Mouse (Mus musculus): ENCODE data around the gene Rnd2.
"Not testable (repeated sequence)": the region's sequence is repeated elsewhere in the genome, so short reads cannot be mapped to it uniquely, and the experiment has no call there.

Gene Rnd2

DNA sequence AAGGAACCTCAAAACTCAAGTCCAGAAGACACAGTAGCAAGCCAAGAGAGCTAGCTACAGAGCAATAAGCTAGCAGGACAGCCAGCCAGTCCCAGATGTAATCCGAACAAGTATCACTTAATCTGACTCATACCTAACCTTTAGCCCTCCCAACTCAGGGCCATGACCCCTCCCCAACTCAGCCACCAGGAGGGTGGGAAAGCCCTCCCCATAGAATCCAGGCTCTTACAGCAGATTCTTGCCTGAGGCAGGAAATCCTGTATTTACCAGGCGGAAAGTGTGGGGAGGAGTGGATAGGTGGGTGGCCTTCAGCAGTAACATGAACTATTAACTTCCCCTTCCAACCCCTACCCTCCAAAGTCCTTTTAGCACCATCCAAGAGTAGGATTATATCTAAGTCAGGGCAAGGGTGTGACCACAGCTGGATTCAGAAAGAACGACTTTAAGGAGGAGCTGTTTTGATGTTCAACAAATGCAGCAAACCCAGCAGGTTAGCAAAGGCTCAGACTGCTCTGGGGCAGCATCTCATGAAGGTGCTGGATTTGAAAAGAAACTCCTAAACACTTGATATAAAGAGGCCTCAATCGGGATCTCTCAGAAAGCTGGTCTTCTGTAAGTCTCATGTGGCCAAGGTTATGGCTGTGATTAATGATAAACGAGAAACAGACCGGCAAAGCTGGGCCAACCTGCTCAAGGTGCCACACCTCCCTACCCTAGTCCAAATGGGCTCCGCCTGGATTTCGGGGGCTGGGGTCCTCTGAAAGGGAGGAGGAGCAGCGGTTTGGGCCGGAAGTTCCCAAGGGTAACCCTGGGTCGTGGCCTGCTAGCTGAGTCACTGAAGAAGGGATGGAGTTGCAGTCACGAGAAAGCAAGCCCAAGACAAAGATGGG is at the start of gene Rnd2:
Rnd2 (plus strand) TSS at position 789 of the 890 bp plus-strand sequence.
- no peak for DNase-seq (ENCODE audit: low spot score)

- DNase-seq (ENCODE audit: low spot score) = no peak
Observed at GRCm38 (mm10) chr11:101415306-101415705, 49.5 kb upstream of the Rnd2 start.

DNA sequence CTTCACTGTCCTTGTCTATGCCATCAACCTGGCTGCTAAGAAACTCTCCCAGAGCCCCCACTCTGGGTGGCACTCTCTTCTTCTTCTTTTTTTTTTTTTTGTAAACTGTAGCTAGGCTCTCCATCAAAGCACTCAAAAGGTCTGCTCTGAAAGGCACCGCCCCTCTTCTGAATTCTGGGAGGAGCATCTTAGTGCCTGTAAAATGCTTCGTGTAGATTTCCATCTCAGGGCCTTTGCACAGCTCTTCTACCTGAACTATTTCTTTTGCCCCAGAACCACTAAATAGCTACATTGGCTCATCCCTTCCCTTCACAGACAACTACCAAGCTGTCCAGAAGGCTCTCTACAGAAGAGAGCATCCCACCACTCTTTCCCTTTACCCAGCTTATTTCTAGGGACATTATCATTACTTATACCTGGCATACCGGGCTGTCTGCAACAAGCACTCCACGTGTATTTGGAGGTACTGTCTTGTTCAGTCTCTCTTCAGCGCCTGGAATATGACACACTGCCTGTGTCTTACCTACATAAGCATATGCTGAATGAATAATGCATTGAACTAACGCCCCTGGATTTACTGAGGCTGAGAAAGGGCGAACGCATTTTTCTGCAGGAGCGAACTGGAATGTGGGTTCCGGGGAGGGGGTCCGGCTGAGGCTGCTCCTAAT is 48.2 kb upstream of the Rnd2 start:
- no peak for DNase-seq (ENCODE audit: low spot score)

- peak; percentile 87 for DNase-seq (ENCODE audit: low spot score)
Observed at GRCm38 (mm10) chr11:101417101-101417855, 47.5 kb upstream of the Rnd2 start, which contains the start of gene Aarsd1. Gene Aarsd1, minus strand, starts transcription at chr11:101417615.

GRCm38 (mm10) chr11:101418991-101419390 is 45.8 kb upstream of the Rnd2 start:
- DNase-seq (ENCODE audit: low spot score) = no peak

DNA sequence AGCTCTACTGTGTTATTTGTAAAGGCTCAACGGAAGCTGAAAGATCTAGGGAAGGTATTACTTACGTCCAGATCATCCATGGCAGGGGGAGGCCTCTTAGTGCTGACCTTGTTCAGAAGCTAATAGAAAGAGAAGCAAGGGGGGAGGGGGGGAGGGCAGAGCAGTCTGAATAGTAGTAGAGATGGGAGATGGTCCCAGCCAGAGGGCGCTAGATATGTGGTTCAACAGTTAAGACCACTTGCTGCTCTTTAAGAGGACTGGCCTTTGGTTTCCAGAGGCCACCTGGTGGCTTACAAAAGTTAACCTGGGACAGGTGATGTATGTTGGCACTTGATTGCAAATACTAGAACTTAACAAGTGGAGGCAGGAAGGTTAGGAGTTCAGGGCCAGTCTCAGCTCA is 45.2 kb upstream of the Rnd2 start:
- DNase-seq (ENCODE audit: low spot score) = no peak

GRCm38 (mm10) chr11:101420148-101420547 is 44.7 kb upstream of the Rnd2 start:
- no peak for DNase-seq (ENCODE audit: low spot score)

DNA sequence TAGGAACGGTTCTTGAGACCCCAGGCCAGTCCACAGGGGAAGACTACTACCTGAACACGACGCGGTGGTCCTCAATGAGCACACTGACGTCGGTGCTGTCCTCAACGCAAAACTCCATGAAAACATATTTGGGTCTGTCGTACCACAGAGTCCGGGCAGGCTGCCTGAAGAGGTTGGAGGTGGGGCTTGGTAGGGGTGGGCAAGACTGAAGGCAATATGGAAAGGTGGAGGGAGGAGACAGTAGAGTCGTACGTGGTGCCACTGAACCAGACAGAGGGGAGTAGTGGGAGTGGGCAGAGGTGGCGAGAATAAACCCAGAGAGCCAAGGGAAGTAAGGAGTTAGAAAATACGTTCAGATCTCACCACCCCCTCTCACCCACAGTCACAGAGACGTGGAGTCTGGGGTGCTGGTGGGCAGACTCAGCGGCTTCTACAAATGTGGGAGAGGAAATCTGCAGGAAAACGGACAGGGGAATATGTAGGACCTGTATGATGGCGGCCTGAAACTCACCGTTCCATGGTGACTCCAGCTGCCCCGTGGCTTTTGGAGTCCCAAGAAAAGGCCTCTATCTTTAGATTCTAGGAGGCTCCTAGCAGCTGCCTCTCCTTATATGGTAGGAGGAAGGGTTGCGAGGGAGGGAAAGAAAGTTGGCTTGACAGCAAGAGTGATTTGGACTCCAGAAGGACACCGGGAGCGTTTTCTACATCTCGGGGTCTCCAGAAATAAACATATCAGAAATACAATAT is 40.5 kb upstream of the Rnd2 start, which contains the start of gene Gm27029:
Gm27029 (minus strand) TSS at position 692 of the 747 bp plus-strand sequence.
- peak; percentile 51 for DNase-seq (ENCODE audit: low spot score)

DNA sequence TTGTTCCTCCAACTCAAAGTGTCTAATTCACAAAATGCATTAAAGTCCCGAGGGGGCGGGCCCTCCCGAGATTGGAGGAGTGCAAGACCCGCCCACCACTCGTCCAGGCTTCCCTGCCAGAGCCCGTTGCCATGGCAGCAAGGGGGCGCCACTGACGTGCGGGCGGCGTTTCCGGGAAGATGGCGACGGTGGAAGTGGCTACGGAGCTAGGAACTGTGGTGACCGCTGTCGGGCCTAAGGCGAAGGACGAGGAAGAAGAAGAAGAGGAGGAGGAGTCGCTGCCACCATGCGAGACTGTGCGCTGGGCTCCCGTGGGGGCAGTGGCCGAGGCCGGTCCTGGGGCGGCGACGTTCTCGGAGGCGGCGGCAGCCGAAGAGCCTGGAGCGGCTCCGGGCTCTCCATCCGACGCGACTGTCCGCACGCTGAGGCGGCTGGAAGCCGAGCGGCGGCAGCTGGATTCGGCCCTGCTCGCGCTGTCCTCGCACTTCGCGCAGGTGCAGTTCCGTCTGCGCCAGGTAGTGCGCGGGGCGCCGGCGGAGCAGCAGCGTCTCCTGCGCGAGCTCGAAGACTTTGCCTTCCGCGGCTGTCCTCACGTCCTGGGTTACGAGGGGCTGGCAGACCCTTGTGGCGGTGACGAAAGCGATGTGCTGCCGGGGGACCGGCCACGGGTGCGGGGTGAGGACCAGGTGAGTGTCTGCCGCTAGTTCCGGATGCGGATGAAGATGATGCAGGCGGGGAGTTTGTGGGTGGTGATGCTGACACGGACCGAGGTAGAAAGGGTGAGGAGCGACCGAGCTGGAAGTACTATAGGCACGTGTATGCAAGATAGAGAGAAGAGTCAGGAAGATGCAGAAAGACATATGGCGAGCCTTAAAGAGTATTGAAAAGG is 39.6 kb upstream of the Rnd2 start, which contains the start of the genes Rundc1 and Ptges3l:
Rundc1 (plus strand) TSS at position 161 of the 889 bp plus-strand sequence.
Ptges3l (minus strand) TSS at position 409 of the 889 bp plus-strand sequence.
- peak; percentile 97 for DNase-seq (ENCODE audit: low spot score)

GRCm38 (mm10) chr11:101426165-101426564 is 38.6 kb upstream of the Rnd2 start:
- no peak for DNase-seq (ENCODE audit: low spot score)

- DNase-seq (ENCODE audit: low spot score) = no peak
Observed at GRCm38 (mm10) chr11:101431327-101431726, 33.5 kb upstream of the Rnd2 start.

DNA sequence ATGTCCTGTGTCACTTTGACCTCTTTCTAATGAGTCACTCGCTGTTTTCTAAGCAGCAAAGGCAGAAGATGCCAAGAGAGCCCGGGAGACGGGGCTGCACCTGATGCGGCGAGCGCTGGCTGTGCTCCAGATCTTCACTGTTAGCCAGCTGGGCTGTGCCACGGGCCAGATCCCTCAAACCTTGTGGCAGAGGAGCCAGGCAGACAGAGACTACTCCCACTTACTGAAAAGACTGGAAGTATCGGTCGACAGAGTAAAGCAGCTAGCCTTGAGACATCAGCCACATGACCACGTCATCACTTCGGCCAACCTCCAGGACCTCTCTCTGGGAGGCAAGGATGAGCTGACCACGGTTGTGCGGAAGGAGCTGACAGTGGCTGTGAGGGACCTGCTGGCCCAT is 31.4 kb upstream of the Rnd2 start:
- no peak for DNase-seq (ENCODE audit: low spot score)

DNA sequence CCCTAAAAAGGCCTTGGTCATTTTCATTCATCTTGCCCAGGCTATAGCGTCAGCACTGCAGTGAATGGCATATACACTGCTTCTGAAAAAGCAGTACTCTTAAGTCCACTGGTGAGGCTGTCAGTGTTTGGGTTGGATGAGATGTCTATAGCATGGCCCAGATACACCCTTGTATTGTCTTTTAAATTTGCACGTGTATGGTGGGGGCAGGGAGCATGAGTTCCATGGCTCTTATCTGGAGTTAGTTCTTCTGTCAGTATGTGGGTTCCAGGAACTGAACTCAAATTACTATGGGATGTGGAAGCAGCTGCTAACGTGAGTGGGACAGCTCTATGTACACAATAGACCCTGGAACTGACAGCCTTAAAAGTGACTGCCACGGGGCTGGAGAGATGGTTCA is 29.0 kb upstream of the Rnd2 start:
- DNase-seq (ENCODE audit: low spot score) = no peak

DNA sequence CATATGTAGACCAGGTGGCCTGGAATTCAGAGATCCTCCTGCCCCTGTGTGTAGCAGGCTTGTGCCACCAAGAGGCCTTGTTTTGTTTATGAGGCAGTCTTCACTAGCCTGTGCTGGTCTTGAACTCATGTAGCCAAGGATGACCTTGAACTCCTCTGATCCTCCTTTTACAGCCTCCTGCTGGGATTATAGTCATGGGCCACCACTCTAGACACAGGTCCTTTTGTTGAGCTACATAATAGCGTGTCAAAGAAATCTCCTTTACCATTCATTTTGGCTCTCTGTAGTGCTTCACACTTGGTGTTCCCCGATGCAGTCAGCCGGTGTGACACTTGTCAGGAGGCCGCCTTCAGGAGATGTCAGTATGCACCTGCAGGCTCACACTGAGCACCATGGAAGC is 27.9 kb upstream of the Rnd2 start:
- no peak for DNase-seq (ENCODE audit: low spot score)

DNA sequence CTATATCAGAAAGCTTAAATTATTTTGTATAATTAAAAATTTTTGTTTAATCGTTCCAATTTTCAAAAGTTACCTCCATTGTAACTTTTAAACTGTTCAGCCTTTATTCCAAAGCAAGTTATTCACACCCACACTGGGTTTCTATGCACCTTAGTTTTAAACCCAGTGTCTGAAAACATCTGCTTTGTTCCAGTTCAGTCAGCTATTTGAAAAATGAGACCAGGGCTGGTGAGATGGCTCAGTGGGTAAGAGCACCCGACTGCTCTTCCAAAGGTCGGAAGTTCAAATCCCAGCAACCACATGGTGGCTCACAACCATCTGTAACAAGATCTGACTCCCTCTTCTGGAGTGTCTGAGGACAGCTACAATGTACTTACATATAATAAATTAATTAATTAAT is 26.8 kb upstream of the Rnd2 start:
- DNase-seq (ENCODE audit: low spot score) = not testable (repeated sequence)

DNA sequence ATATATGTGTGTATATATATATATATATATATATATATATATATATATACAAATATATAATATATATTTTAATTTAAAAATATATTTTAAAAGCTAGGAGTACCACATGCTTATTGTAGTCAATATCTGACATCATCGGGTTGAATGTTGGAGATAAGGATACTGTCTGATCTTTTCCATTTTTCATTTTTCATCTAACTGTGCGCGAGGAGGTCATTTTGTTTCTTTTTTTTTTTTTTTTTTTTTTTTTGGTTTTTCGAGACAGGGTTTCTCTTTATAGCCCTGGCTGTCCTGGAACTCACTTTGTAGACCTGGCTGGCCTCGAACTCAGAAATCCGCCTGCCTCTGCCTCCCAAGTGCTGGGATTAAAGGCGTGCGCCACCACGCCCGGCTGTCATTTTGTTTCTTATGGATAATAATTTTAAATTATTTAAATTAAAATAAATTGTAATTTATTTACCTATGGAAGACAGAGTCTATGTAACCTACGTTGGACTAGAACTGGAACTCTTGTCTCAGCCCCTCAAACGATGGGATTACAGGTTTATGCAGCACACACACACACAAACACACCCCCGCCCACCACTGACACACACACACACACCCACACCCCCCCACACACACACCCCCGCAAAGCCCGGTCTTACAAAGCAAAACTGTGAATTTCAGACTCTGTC is 23.2 kb upstream of the Rnd2 start:
- not testable (repeated sequence) for DNase-seq (ENCODE audit: low spot score)

- peak; percentile 99 for DNase-seq (ENCODE audit: low spot score)
Observed at GRCm38 (mm10) chr11:101442127-101442693, 22.6 kb upstream of the Rnd2 start, which contains the start of gene Rpl27. Gene Rpl27, plus strand, starts transcription at chr11:101442298.

- DNase-seq (ENCODE audit: low spot score) = no peak
Observed at GRCm38 (mm10) chr11:101442760-101443159, 22.0 kb upstream of the Rnd2 start.

DNA sequence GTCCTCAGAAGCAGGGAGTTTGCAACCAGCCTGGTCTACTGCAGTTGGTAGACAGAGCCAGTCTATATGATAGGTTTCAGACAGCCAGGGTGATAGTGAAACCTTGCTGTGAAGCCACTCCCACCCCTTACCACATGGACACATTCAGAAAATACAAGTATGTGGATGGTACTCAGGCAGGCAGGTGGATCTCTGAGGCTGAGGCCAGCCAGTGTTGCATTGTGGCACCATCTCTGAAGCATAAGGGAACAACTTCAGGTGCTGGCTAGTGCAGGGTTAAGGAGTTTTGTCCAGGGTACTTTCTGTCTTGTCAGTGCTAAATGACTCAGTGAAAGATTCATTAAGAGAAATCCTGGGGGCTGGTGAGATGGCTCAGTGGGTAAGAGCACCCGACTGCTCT is 18.5 kb upstream of the Rnd2 start:
- no peak for DNase-seq (ENCODE audit: low spot score)

All from testis, postnatal 14 days (tissue).